Mouse (Mus musculus): ENCODE measurements around the gene Mettl21a.

DNA sequence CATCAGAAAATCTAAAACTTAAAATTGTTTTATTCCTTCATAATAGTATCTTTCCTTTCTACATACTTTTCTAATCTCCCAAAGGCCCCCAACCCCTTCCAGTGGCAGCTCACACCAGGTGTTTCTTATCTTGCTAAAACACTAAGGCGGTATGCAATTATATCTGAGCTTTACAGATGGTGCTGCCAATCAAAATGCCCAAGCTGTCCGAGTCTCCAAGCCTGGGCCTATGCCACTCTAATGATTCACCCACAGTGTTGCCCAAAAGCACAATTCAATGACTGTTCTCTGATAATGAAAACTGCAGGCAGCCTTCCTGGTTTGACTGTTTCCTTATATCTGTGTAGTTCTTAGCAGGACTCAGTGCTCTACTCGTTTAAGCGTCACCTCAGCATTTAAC lies 7.9 kb downstream of the Mettl21a start:
- TF ChIP-seq CTCF (IDR thresholded peaks at IDR 0.05; ENCODE audit: low read depth, low read length): no peak
- no peak for TF ChIP-seq POLR2A (IDR thresholded peaks at IDR 0.05; ENCODE audit: borderline replicate concordance, low read depth, low read length)

Measured in bone marrow macrophage, adult 2 months (primary cell).